Mouse (Mus musculus) gastrocnemius, postnatal 36 days (tissue): ENCODE data around the gene Ndufa11. TPM values are rescaled to one million over a fixed set of nuclear protein-coding genes. Genes with fewer than 3 reads are reported as not detected.

Experiments
- total RNA-seq, 2 experiments: library from RNA; stranded (reverse); gene quantifications; 2 replicates each; pipeline ENCODE4 v1.2.3; 2021

Gene Ndufa11
- total RNA-seq, 2 experiments from 2014 or later = 425 to 470 TPM

Other genes with a start within 250 kb of the Ndufa11 start
- gene Ptprs, start 241.3 kb upstream of the Ndufa11 start, total RNA-seq = 10 to 100 TPM; 35.0 to 45.6 TPM
- gene Znrf4, start 205.3 kb upstream of the Ndufa11 start, total RNA-seq = not detected
- under 1 TPM; 0.27 to 0.74 TPM for gene Gm20219, start 163.4 kb upstream of the Ndufa11 start, total RNA-seq
- gene Safb2, start 133.2 kb upstream of the Ndufa11 start, total RNA-seq = 10 to 100 TPM; 29.6 to 34.2 TPM
- 10 to 100 TPM; 35.9 to 39.7 TPM for gene Safb, start 132.9 kb upstream of the Ndufa11 start, total RNA-seq
- 100 to 1,000 TPM; 130 to 135 TPM for gene 2410015M20Rik, start 108.0 kb upstream of the Ndufa11 start, total RNA-seq
- 100 to 1,000 TPM; 482 to 579 TPM for gene Rpl36, start 104.4 kb upstream of the Ndufa11 start, total RNA-seq
- 10 to 100 TPM; 60.6 to 62.6 TPM for gene Lonp1, start 90.9 kb upstream of the Ndufa11 start, total RNA-seq
- gene Catsperd, start 89.6 kb upstream of the Ndufa11 start, total RNA-seq = under 1 TPM in 1 of 2 experiments, not detected in 1; 0.15 TPM
- 10 to 100 TPM; 37.0 to 37.1 TPM for gene Ranbp3, start 44.5 kb upstream of the Ndufa11 start, total RNA-seq
- 1 to 10 TPM; 3.3 to 3.4 TPM for gene Vmac, start 255 bp downstream of the Ndufa11 start, total RNA-seq
- gene Nrtn, start 39.8 kb downstream of the Ndufa11 start, total RNA-seq = 1 to 10 TPM; 4.1 to 5.0 TPM
- 10 to 100 TPM; 13.4 to 16.1 TPM for gene Dus3l, start 47.0 kb downstream of the Ndufa11 start, total RNA-seq
- gene Prr22, start 52.5 kb downstream of the Ndufa11 start, total RNA-seq = under 1 TPM in 1 of 2 experiments, not detected in 1; 0.12 TPM
- gene Rfx2, start 113.2 kb downstream of the Ndufa11 start, total RNA-seq = 1 to 10 TPM; 1.8 to 2.5 TPM
- not detected for gene Acsbg2, start 156.7 kb downstream of the Ndufa11 start, total RNA-seq
- gene 1700061G19Rik, start 157.7 kb downstream of the Ndufa11 start, total RNA-seq = not detected
- 10 to 100 TPM; 16.6 to 17.6 TPM for gene Mllt1, start 217.6 kb downstream of the Ndufa11 start, total RNA-seq